Mouse (Mus musculus): Measurements from ENCODE around the gene Pygb.

Gene Pygb

GRCm38 (mm10) chr2:150793320-150793719 lies 6.8 kb downstream of the Pygb start:
- no peak for DNase-seq (ENCODE audit: low spot score)

GRCm38 (mm10) chr2:150798084-150798483 lies 11.5 kb downstream of the Pygb start:
- no peak for DNase-seq (ENCODE audit: low spot score)

GRCm38 (mm10) chr2:150800616-150801015 lies 14.1 kb downstream of the Pygb start:
- DNase-seq (ENCODE audit: low spot score): no peak

GRCm38 (mm10) chr2:150803035-150803434 lies 16.5 kb downstream of the Pygb start:
- DNase-seq (ENCODE audit: low spot score): no peak

- DNase-seq (ENCODE audit: low spot score): no peak
Measured at GRCm38 (mm10) chr2:150808381-150808780, 21.8 kb downstream of the Pygb start.

GRCm38 (mm10) chr2:150808812-150809211 lies 22.3 kb downstream of the Pygb start:
- DNase-seq (ENCODE audit: low spot score): no peak

GRCm38 (mm10) chr2:150810603-150811002 lies 24.1 kb downstream of the Pygb start:
- DNase-seq (ENCODE audit: low spot score): no peak

GRCm38 (mm10) chr2:150812816-150813215 lies 26.3 kb downstream of the Pygb start:
- DNase-seq (ENCODE audit: low spot score): no peak

GRCm38 (mm10) chr2:150816676-150817402 lies 30.3 kb downstream of the Pygb start:
- no peak for DNase-seq (ENCODE audit: low spot score)

GRCm38 (mm10) chr2:150818742-150819141 lies 32.2 kb downstream of the Pygb start:
- DNase-seq (ENCODE audit: low spot score): no peak

- DNase-seq (ENCODE audit: low spot score): no peak
Measured at GRCm38 (mm10) chr2:150820720-150821119, 34.2 kb downstream of the Pygb start.

- no peak for DNase-seq (ENCODE audit: low spot score)
Measured at GRCm38 (mm10) chr2:150822987-150823386, 36.5 kb downstream of the Pygb start.

- DNase-seq (ENCODE audit: low spot score): no peak
Measured at GRCm38 (mm10) chr2:150826426-150826825, 39.9 kb downstream of the Pygb start.

- no peak for DNase-seq (ENCODE audit: low spot score)
Measured at GRCm38 (mm10) chr2:150828164-150828563, 41.6 kb downstream of the Pygb start.

GRCm38 (mm10) chr2:150828654-150829053 lies 42.1 kb downstream of the Pygb start:
- DNase-seq (ENCODE audit: low spot score): no peak

GRCm38 (mm10) chr2:150830011-150830410 lies 43.5 kb downstream of the Pygb start:
- DNase-seq (ENCODE audit: low spot score): no peak

GRCm38 (mm10) chr2:150830911-150831441 lies 44.4 kb downstream of the Pygb start:
- no peak for DNase-seq (ENCODE audit: low spot score)

GRCm38 (mm10) chr2:150832029-150832428 lies 45.5 kb downstream of the Pygb start:
- no peak for DNase-seq (ENCODE audit: low spot score)

- DNase-seq (ENCODE audit: low spot score): no peak
Measured at GRCm38 (mm10) chr2:150834616-150835015, 48.1 kb downstream of the Pygb start.

GRCm38 (mm10) chr2:150835975-150836374 lies 49.4 kb downstream of the Pygb start:
- no peak for DNase-seq (ENCODE audit: low spot score)

GRCm38 (mm10) chr2:150836906-150837305 lies 50.4 kb downstream of the Pygb start:
- DNase-seq (ENCODE audit: low spot score): no peak

- DNase-seq (ENCODE audit: low spot score): no peak
Measured at GRCm38 (mm10) chr2:150837781-150838180, 51.2 kb downstream of the Pygb start.

GRCm38 (mm10) chr2:150839686-150840471 lies 53.3 kb downstream of the Pygb start:
- DNase-seq (ENCODE audit: low spot score): no peak
